Mouse (Mus musculus): ENCODE measurements around the gene Rplp1. TPM values are rescaled to one million over a fixed set of nuclear protein-coding genes. Genes with fewer than 3 reads are reported as not detected.

The Rplp1 gene
- polyA plus RNA-seq (2012; rRNA removed), result 5,733 and 5,753 TPM in 2 replicates

DNA sequence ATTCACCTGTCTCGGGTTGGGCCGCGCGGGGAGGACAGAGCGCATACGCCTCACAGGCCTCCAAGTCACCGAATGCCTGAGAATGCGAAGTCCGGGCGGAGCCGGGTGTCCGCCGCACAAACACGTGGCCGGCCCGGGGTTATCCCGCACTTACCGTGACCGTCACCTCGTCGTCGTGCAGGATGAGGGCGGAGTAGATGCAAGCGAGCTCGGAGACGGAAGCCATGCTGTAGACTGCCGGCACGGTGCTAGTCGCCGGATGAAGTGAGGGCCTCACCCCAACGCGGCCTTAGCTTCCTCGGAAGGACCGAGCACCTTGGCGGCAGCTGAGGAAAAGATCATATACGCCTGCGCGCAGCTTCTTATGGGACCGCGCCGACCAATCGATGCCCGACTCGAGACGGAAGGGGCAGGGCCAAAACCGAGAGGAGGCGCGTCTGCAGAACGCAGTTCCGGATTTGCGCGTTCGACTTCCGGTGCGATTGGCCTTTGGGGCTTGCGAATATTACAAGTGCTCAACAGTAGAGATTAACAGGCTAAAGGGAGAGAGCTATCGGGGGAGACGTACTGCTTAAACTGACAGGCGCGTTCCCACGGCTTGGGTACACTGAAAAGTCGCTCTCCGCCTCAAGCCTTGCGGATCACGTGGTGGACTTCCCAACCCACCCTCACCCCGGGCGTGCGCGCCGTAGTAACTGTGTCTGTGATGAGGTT, at the start of gene Rplp1:
TSS of gene Rplp1 (minus strand) at position 340 of the 714 bp plus-strand sequence.

GRCm38 (mm10) chr9:61946623-61947401, 32.5 kb upstream of the Rplp1 start, which contains the start of gene Kif23:
Gene Kif23, minus strand, starts transcription at chr9:61946774.

Other genes with a start within 250 kb of the Rplp1 start
- 36.4 and 38.1 TPM in 2 replicates for gene Kif23, start 32.2 kb upstream of the Rplp1 start, polyA plus RNA-seq (2012; rRNA removed)
- gene Paqr5, start 112.3 kb upstream of the Rplp1 start, polyA plus RNA-seq (2012; rRNA removed), result 0.22 and 0.53 TPM in 2 replicates
- 11.6 and 13.4 TPM in 2 replicates for gene Glce, start 208.1 kb upstream of the Rplp1 start, polyA plus RNA-seq (2012; rRNA removed)